15 mouse cellular contexts compared by ENCODE assay signal in the genomic region with DNA sequence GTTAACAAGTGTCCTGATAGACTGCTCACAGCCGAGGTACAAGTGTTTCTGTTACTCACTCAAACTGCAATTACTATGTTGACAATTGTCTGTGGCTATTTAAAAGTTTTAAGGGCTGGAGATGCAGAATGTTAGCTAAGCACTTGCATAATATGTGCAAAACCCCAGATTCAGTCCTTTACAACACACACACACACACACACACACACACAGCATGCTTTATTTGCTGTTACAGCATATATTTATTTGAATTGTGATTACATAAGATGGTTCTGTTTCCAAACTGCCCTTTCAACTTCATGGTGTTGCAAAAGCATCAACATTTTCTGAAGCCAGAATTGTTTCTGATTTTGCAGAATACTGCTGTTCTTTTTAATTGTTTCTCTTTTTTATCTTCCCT. TPM values are rescaled to one million over a fixed set of nuclear protein-coding genes. Genes with fewer than 3 reads are reported as not detected.
"Had no signal": no experiment of that assay in that cellular context is flagged by ENCODE, and none has a peak within 500 bp of the region (broad histone marks: within the 10 kb centered on the region; RNA-seq: fewer than 3 reads in every experiment).

No protein-coding gene starts in this region.

RNA-seq across cellular contexts. Expression of gene Tcte3, which starts 9.1 kb away (rescaled TPM):
- total RNA-seq: forebrain, postnatal 0 days; gastrocnemius, adult 18-20 months; gastrocnemius, adult 2 months; gastrocnemius, postnatal 25 days; gastrocnemius, postnatal 36 days had no signal
- polyA plus RNA-seq: cerebellum, adult 2 months; embryonic facial prominence, embryonic 10.5 days; embryonic facial prominence, embryonic 12.5 days; embryonic facial prominence, embryonic 13.5 days; embryonic facial prominence, embryonic 14.5 days; embryonic facial prominence, embryonic 15.5 days; forebrain, embryonic 11.5 days; forebrain, embryonic 15.5 days; forebrain, embryonic 16.5 days; forebrain, postnatal 0 days; heart, adult 2 months had no signal
